Mouse (Mus musculus) kidney, postnatal 0 days (tissue): ENCODE results near the gene Peg3. TPM values are rescaled to one million over a fixed set of nuclear protein-coding genes. Genes with fewer than 3 reads are reported as not detected.
"Not testable (repeated sequence)": the region's sequence is repeated elsewhere in the genome, so short reads cannot be mapped to it uniquely, and the experiment has no call there.

Experiments
- ATAC-seq: fragments of 200-750 bp; cut with Nextera tagmentation; replicated peaks from 2 replicates; pipeline ENCODE4 v1.8.0; 2017; ENCODE audit warnings: low read depth, moderate number of reproducible peaks, moderate TSS enrichment, moderate library complexity; ENCODE audit not compliant: low FRiP score
- DNase-seq: peaks from one replicate; pipeline ENCODE4 v3.0.0-alpha.2; 2016; ENCODE audit warnings: low spot score
- H3K27ac ChIP-seq: fragments of 300-500 bp; sonication (generic); 2 replicates; pipeline ENCODE4 v1.5.1; 2014; ENCODE audit warnings: mild to moderate bottlenecking
- H3K27me3 ChIP-seq: fragments of 300-500 bp; sonication (generic); 2 replicates; pipeline ENCODE4 v1.6.1; 2014; ENCODE audit warnings: low read length, mixed read lengths; ENCODE audit not compliant: insufficient read depth
- H3K36me3 ChIP-seq: fragments of 300-500 bp; sonication (generic); 2 replicates; pipeline ENCODE4 v1.6.1; 2014; ENCODE audit warnings: low read length, mixed read lengths; ENCODE audit not compliant: insufficient read depth
- H3K4me1 ChIP-seq: fragments of 300-500 bp; sonication (generic); replicated peaks from 2 replicates; pipeline ENCODE4 v1.6.1; 2014; ENCODE audit warnings: antibody characterized with exemption, low read length, mixed read lengths; ENCODE audit not compliant: insufficient read depth
- H3K4me2 ChIP-seq: fragments of 300-500 bp; sonication (generic); 2 replicates; pipeline ENCODE4 v1.6.1; 2014; ENCODE audit warnings: mild to moderate bottlenecking, low read length, moderate library complexity, mixed read lengths
- H3K4me3 ChIP-seq: fragments of 300-500 bp; sonication (generic); replicated peaks from 2 replicates; pipeline ENCODE4 v1.5.1; 2014; ENCODE audit warnings: low read depth, low read length
- H3K9ac ChIP-seq: fragments of 300-500 bp; sonication (generic); 2 replicates; pipeline ENCODE4 v1.6.1; 2014; ENCODE audit warnings: low read depth, low read length
- H3K9me3 ChIP-seq: fragments of 300-500 bp; sonication (generic); replicated peaks from 2 replicates; pipeline ENCODE4 v1.6.1; 2016; ENCODE audit warnings: low read length, inconsistent platforms, mixed read lengths
- CTCF ChIP-seq: IDR thresholded peaks from 2 replicates; pipeline ENCODE4 v1.5.1; 2016; ENCODE audit warnings: antibody characterized with exemption, low read depth, mild to moderate bottlenecking, moderate library complexity
- WGBS: fragments of 180-500 bp; shearing (Covaris S2); extraction: QIAGEN DNeasy Blood & Tissue Kit; methylation state at CpG from one replicate; pipeline ENCODE4 v1.1.7; 2014; 5-methylcytosine and 5-hydroxymethylcytosine counted together
- polyA plus RNA-seq: library from polyadenylated mRNA; unstranded; fragments of >200 nt; fragmentation: Nextera tagmentation; extraction: Ambion mirVana; gene quantifications from 2 replicates; pipeline ENCODE4 v1.2.1, GENCODE M21; 2015

Peg3 gene
- 73.5 and 75.8 TPM in 2 replicates for polyA plus RNA-seq

- Histone ChIP-seq H3K4me1 (no peaks in the 10 kb centered on the region), H3K27me3 (no peaks in the 10 kb centered on the region), H3K4me2 (peak within 1 kb of the TSS; percentile 61), H3K9ac (peak within 1 kb of the TSS; percentile 69), H3K27ac (peak within 1 kb of the TSS; percentile 92), H3K4me3 (peak within 1 kb of the TSS; percentile 50), H3K36me3 (no peaks in the 10 kb centered on the region; the same call in 1 of the 2 replicates), H3K9me3 (no peaks in the 10 kb centered on the region; the same call in 1 of the 2 replicates)
- peak; percentile 26 for ATAC-seq
- 48% methylated on average over 23 of the region's 24 CpGs for WGBS
- peak; percentile 29; the same call in 1 of the 2 replicates for TF ChIP-seq CTCF
- peak; percentile 94 for DNase-seq
Measured at GRCm38 (mm10) chr7:6730241-6730640, at the start of gene Peg3, which contains the start of gene Usp29. Gene Peg3, minus strand, starts transcription at chr7:6730431. Gene Usp29, plus strand, starts transcription at chr7:6730578.

GRCm38 (mm10) chr7:6779172-6779571 lies 48.9 kb upstream of the Peg3 start:
- H3K4me2 ChIP-seq = no peak overlapping the region
- no peak overlapping the region for H3K9ac ChIP-seq
- no peaks in the 10 kb centered on the region for H3K9me3 ChIP-seq
- no peak overlapping the region for H3K4me3 ChIP-seq
- no peaks in the 10 kb centered on the region for H3K27me3 ChIP-seq
- TF ChIP-seq CTCF = no peak
- ATAC-seq = no peak
- H3K36me3 ChIP-seq = no peaks in the 10 kb centered on the region
- DNase-seq = no peak
- WGBS = 74% methylated on average over 5 of the region's 5 CpGs
- H3K27ac ChIP-seq = no peak overlapping the region
- peaks cover 39% of the 10 kb centered on the region for H3K4me1 ChIP-seq

- ATAC-seq (0 out of 2 replicates have a peak, but pooled peaks have one; percentile 12), DNase-seq (peak; percentile 82)
- Histone ChIP-seq H3K4me1 (peaks cover 39% of the 10 kb centered on the region), H3K27me3 (no peaks in the 10 kb centered on the region), H3K27ac (peak overlapping the region; percentile 73), H3K9ac (no peak overlapping the region), H3K4me2 (no peak overlapping the region), H3K9me3 (no peaks in the 10 kb centered on the region), H3K4me3 (no peak overlapping the region), H3K36me3 (no peaks in the 10 kb centered on the region)
- WGBS = 23% methylated on average over 4 of the region's 4 CpGs
- no peak for TF ChIP-seq CTCF
Measured at GRCm38 (mm10) chr7:6777689-6778088, 47.5 kb upstream of the Peg3 start.

GRCm38 (mm10) chr7:6777107-6777506 lies 46.9 kb upstream of the Peg3 start:
- H3K4me2 ChIP-seq = no peak overlapping the region
- ATAC-seq = peak; percentile 47; the same call in 1 of the 2 replicates
- H3K4me1 ChIP-seq = peaks cover 33% of the 10 kb centered on the region

GRCm38 (mm10) chr7:6776314-6777059 lies 46.3 kb upstream of the Peg3 start:
- Histone ChIP-seq H3K4me3 (no peak overlapping the region), H3K4me2 (no peak overlapping the region), H3K4me1 (peaks cover 27% of the 10 kb centered on the region), H3K27me3 (no peaks in the 10 kb centered on the region), H3K9me3 (no peaks in the 10 kb centered on the region), H3K36me3 (no peaks in the 10 kb centered on the region), H3K27ac (0 out of 2 replicates have a peak overlapping the region, but pooled peaks have one; percentile 73), H3K9ac (no peak overlapping the region)
- TF ChIP-seq CTCF = no peak
- no peak for DNase-seq
- ATAC-seq = no peak
- WGBS = 86% methylated on average over 10 of the region's 10 CpGs

More at GRCm38 (mm10) chr7:6777107-6777506, 46.9 kb upstream of the Peg3 start:
- peak; percentile 73 for DNase-seq
- Histone ChIP-seq H3K36me3 (no peaks in the 10 kb centered on the region), H3K4me3 (no peak overlapping the region), H3K9ac (no peak overlapping the region), H3K27me3 (no peaks in the 10 kb centered on the region), H3K9me3 (no peaks in the 10 kb centered on the region), H3K27ac (peak overlapping the region; percentile 73)
- no peak for TF ChIP-seq CTCF
- WGBS = 38% methylated on average over 2 of the region's 2 CpGs

- WGBS = 12% methylated on average over 11 of the region's 11 CpGs
- not testable (repeated sequence) for H3K36me3 ChIP-seq, H3K27me3 ChIP-seq, H3K9me3 ChIP-seq, H3K4me3 ChIP-seq
- H3K27ac ChIP-seq = peak overlapping the region; percentile 48; the same call in 1 of the 2 replicates
- H3K9ac ChIP-seq = 0 out of 2 replicates have a peak overlapping the region, but pooled peaks have one; percentile 13
- H3K4me1 ChIP-seq = peaks cover 37% of the 10 kb centered on the region
- H3K4me2 ChIP-seq = 0 out of 2 replicates have a peak overlapping the region, but pooled peaks have one; percentile 27
- ATAC-seq = peak; percentile 85
- peak; percentile 74 for DNase-seq
Measured at GRCm38 (mm10) chr7:6773865-6774413, 43.7 kb upstream of the Peg3 start.
